In the genomic region with DNA sequence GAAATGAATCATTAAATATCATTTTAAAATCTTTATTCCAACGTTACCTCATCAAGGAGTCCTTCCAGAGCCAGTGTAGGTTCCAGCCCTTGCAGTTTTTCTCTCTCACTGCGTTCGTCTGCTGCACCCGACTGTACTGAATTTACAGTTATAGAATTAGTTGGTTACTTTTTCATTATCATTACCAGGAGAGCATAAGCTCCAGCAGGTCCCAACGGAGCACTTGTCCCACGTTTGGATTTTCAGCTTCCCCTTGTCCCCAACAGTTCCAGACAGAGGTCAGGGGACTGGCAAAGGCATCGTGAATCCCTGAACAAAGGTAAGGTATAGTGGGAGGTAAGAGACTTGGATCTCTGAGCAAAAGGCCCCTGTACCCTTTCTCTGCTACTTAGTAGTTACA, we compare ENCODE assay signal across 16 mouse cellular contexts.
"Had no signal": no experiment of that assay in that cellular context is flagged by ENCODE, and none has a peak within 500 bp of the region (broad histone marks: within the 10 kb centered on the region; RNA-seq: fewer than 3 reads in every experiment).

No protein-coding gene starts in this region.

- H3K36me3 ChIP-seq: neural tube, embryonic 13.5 days; neural tube, embryonic 15.5 days; stomach, embryonic 15.5 days had no signal

- DNase-seq: retina, postnatal 1 day; right cerebral cortex, adult 18-20 months; right cerebral cortex, postnatal 14 days; right cerebral cortex, postnatal 25 days; right cerebral cortex, postnatal 4 days; spleen, adult 18-20 months; thymus, adult 18-20 months; thymus, adult 2 months; thymus, postnatal 14 days; thymus, postnatal 25 days; thymus, postnatal 36 days; thymus, postnatal 4 days had no signal

- H3K9me3 ChIP-seq: neural tube, embryonic 13.5 days; neural tube, embryonic 15.5 days; stomach, embryonic 15.5 days had no signal

- H3K4me3 ChIP-seq: neural tube, embryonic 13.5 days; neural tube, embryonic 15.5 days; stomach, embryonic 15.5 days had no signal

- H3K4me1 ChIP-seq: neural tube, embryonic 15.5 days; stomach, embryonic 15.5 days had no signal

- H3K27me3 ChIP-seq: neural tube, embryonic 15.5 days; stomach, embryonic 15.5 days had no signal

- H3K9ac ChIP-seq: neural tube, embryonic 13.5 days; neural tube, embryonic 15.5 days; stomach, embryonic 15.5 days had no signal

- H3K4me2 ChIP-seq: neural tube, embryonic 13.5 days; neural tube, embryonic 15.5 days; stomach, embryonic 15.5 days had no signal

- H3K27ac ChIP-seq: neural tube, embryonic 13.5 days; neural tube, embryonic 15.5 days; stomach, embryonic 15.5 days; stomach, postnatal 0 days had no signal
